8 mouse cellular contexts compared by ENCODE assay signal in the genomic region with DNA sequence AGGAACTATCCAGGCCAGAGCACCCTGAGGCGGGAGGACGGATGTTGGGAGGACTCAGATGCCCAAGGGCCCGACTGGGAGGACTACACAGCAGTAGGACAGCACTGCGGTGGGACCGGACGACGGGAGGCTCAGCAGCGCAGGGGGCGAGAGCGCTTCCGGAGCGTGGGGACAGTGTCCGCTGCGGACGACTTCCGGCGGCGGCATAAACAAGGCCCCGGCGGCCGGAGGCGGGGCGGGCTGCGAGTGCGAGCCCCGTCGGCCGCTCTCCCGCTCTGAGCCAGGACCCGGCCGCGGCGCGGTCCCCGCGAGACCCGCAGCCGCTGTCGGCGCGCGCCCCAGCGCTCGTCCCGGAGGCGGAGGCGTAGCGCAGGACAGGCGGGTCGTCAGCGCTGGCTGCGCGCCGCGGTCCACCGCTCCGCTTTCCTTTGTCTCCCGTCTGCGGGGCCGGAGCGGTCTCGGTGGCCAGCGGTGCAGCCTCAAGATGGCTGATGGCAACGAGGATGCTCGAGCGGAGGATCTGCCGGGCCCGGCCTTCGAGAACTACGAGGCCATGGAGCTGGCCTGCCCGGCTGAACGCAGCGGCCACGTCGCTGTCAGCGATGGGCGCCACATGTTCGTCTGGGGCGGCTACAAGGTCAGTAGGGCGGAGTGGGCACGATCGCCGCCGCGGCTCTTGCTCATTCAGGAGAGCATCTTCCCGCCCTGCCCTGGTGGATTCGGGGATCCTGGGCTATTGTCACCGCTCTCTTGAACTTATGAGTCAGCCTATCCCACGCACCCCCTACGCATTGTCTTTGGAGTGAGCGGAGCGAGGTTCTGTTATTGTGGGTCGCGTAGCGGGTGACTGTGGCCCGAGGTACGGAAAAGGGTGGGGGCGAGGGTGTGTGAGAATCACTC. TPM values are rescaled to one million over a fixed set of nuclear protein-coding genes. Genes with fewer than 3 reads are reported as not detected.
DNase-seq lines count a peak whose midpoint lies in the region; ATAC-seq and TF ChIP-seq lines count a peak whose summit lies in the region.

TSS of gene Klhdc2 (plus strand) at position 171 of the 900 bp plus-strand sequence.

- peaks cover 6% of the 10 kb centered on the region for H3K36me3 ChIP-seq in hindbrain, postnatal 0 days (ENCODE audit: insufficient read depth, low read length)

- peak within 1 kb of the TSS; percentile 95 for H3K9ac ChIP-seq in hindbrain, postnatal 0 days (replicated peaks; ENCODE audit: low read length)

- TF ChIP-seq CTCF in gastrocnemius, adult 2 months (IDR thresholded peaks at IDR 0.05), result no peak
- TF ChIP-seq CTCF in hindbrain, postnatal 0 days (IDR thresholded peaks at IDR 0.05; ENCODE audit: low read depth), result 0 out of 2 replicates have a peak, but pooled peaks have one; percentile 24
- no peak for TF ChIP-seq CTCF in left cerebral cortex, adult 2 months (IDR thresholded peaks at IDR 0.05)

- ATAC-seq in hindbrain, postnatal 0 days, result peak; percentile 98
- ATAC-seq in megakaryocyte, adult 5-6 weeks (ENCODE audit: poor library complexity, severe bottlenecking), result peak; percentile 90

- peak within 1 kb of the TSS; percentile 93 for H3K4me3 ChIP-seq in gastrocnemius, adult 2 months
- H3K4me3 ChIP-seq in hindbrain, postnatal 0 days (ENCODE audit: low read length), result peak within 1 kb of the TSS; percentile 85
- peak within 1 kb of the TSS; percentile 98 for H3K4me3 ChIP-seq in left cerebral cortex, adult 2 months

- WGBS in hindbrain, postnatal 0 days, result under 1% methylated on average over 85 of the region's 98 CpGs

- intact Hi-C loops in gastrocnemius, adult 2 months (cut with DNase I), result loop anchor here (5.0 kb wide), 1 partner anchor 99 kb away; the partner anchor contains the start of genes Dnaaf2 and Gm49383
- intact Hi-C loops in left cerebral cortex, adult 2 months (cut with DNase I), result loop anchor here (2.0 kb wide), 2 partner anchors 56 to 100 kb away; partner anchors contain the start of genes Gm49383 and Klhdc1

- no peaks in the 10 kb centered on the region for H3K9me3 ChIP-seq in hindbrain, postnatal 0 days (ENCODE audit: low read length)

- peak within 1 kb of the TSS; percentile 68 for H3K4me2 ChIP-seq in hindbrain, postnatal 0 days (ENCODE audit: low read depth, low read length)

- H3K27me3 ChIP-seq in hindbrain, postnatal 0 days (ENCODE audit: insufficient read depth, low read length), result no peaks in the 10 kb centered on the region

- DNase-seq in WW6 (ENCODE audit: low read depth, low spot score), result peak; percentile 55
- DNase-seq in cerebellum, postnatal 4 days (ENCODE audit: low spot score in 2 of 2), result peak; percentile 80 to 87
- DNase-seq in gastrocnemius, adult 2 months, result peak; percentile 95
- DNase-seq in hindbrain, postnatal 0 days (ENCODE audit: low spot score), result peak; percentile 95
- peak; percentile 87 to 88 for DNase-seq in left cerebral cortex, adult 2 months (ENCODE audit: extremely low spot score in 1 of 2, low spot score in 2 of 2)
- peak; percentile 85 to 88 for DNase-seq in right cerebral cortex, adult 2 months (ENCODE audit: low spot score in 2 of 2)
- peak; percentile 87 for DNase-seq in urinary bladder, postnatal 14 days (ENCODE audit: low spot score)

- H3K27ac ChIP-seq in gastrocnemius, adult 2 months, result peak within 1 kb of the TSS; percentile 97
- peak within 1 kb of the TSS; percentile 97 for H3K27ac ChIP-seq in hindbrain, postnatal 0 days
- peak within 1 kb of the TSS; percentile 97 for H3K27ac ChIP-seq in left cerebral cortex, adult 2 months

- H3K4me1 ChIP-seq in hindbrain, postnatal 0 days (ENCODE audit: insufficient read depth, low read length), result peaks cover 10% of the 10 kb centered on the region

RNA-seq across cellular contexts. Expression of gene Klhdc2, which starts in this region (rescaled TPM):
- 100 to 1,000 TPM; 110 to 114 TPM for total RNA-seq in gastrocnemius, adult 2 months (2021)
- total RNA-seq in hindbrain, postnatal 0 days (2014; rRNA removed), result 252 and 313 TPM in 2 replicates
- polyA plus RNA-seq in hindbrain, postnatal 0 days (2015; fragmentation: Nextera tagmentation; extraction: Ambion mirVana), result 248 and 251 TPM in 2 replicates
- total RNA-seq in left cerebral cortex, adult 2 months (2021), result 100 to 1,000 TPM; 126 to 147 TPM
- total RNA-seq in megakaryocyte, adult 5-6 weeks (2015), result 35.7 and 38.6 TPM in 2 replicates
- 34.6 and 36.8 TPM in 2 replicates for total RNA-seq in megakaryocyte, adult 5-6 weeks (2017)

Comparison
In these comparisons a context has a peak if more than half of its experiments do, and no peak if none do; other contexts are left out.
1. Peak in every context shown above with its lines: DNase-seq, ATAC-seq, H3K4me3 ChIP-seq and H3K27ac ChIP-seq.